Mouse (Mus musculus): Measurements from ENCODE around the gene Gfpt2.
"Not testable (repeated sequence)": the region's sequence is repeated elsewhere in the genome, so short reads cannot be mapped to it uniquely, and the experiment has no call there.

Gene Gfpt2

GRCm38 (mm10) chr11:49793131-49793530 is 847 bp upstream of the Gfpt2 start:
- peak in 1 of 2 experiments; percentile 36 for DNase-seq (ENCODE audit: low spot score in 2 of 2)

- peak in 1 of 2 experiments; percentile 34 for DNase-seq (ENCODE audit: low spot score in 2 of 2)
These were observed 565 bp downstream of the Gfpt2 start for GRCm38 (mm10) chr11:49794342-49795144.

- DNase-seq (ENCODE audit: low spot score in 2 of 2) = no peak
These were observed 5.0 kb downstream of the Gfpt2 start for GRCm38 (mm10) chr11:49798931-49799330.

GRCm38 (mm10) chr11:49801516-49801915 is 7.5 kb downstream of the Gfpt2 start:
- peak in 1 of 2 experiments; percentile 44 for DNase-seq (ENCODE audit: low spot score in 2 of 2)

- no peak for DNase-seq (ENCODE audit: low spot score in 2 of 2)
These were observed 9.8 kb downstream of the Gfpt2 start for GRCm38 (mm10) chr11:49803801-49804200.

GRCm38 (mm10) chr11:49806218-49806617 is 12.2 kb downstream of the Gfpt2 start:
- no peak for DNase-seq (ENCODE audit: low spot score in 2 of 2)

- no peak for DNase-seq (ENCODE audit: low spot score in 2 of 2)
These were observed 15.0 kb downstream of the Gfpt2 start for GRCm38 (mm10) chr11:49808946-49809345.

GRCm38 (mm10) chr11:49810696-49811095 is 16.7 kb downstream of the Gfpt2 start:
- DNase-seq (ENCODE audit: low spot score in 2 of 2) = not testable (repeated sequence)

GRCm38 (mm10) chr11:49811099-49811541 is 17.1 kb downstream of the Gfpt2 start:
- no peak for DNase-seq (ENCODE audit: low spot score in 2 of 2)

GRCm38 (mm10) chr11:49811879-49812278 is 17.9 kb downstream of the Gfpt2 start:
- no peak for DNase-seq (ENCODE audit: low spot score in 2 of 2)

GRCm38 (mm10) chr11:49818869-49819566 is 25.0 kb downstream of the Gfpt2 start:
- peak; percentile 82 to 91 for DNase-seq (ENCODE audit: low spot score in 2 of 2)

- DNase-seq (ENCODE audit: low spot score in 2 of 2) = peak; percentile 54 to 69
These were observed 25.7 kb downstream of the Gfpt2 start for GRCm38 (mm10) chr11:49819676-49820075.

GRCm38 (mm10) chr11:49820928-49821327 is 26.9 kb downstream of the Gfpt2 start:
- no peak for DNase-seq (ENCODE audit: low spot score in 2 of 2)

GRCm38 (mm10) chr11:49821546-49821945 is 27.6 kb downstream of the Gfpt2 start:
- no peak for DNase-seq (ENCODE audit: low spot score in 2 of 2)

GRCm38 (mm10) chr11:49822337-49822736 is 28.4 kb downstream of the Gfpt2 start:
- no peak for DNase-seq (ENCODE audit: low spot score in 2 of 2)

GRCm38 (mm10) chr11:49824896-49825295 is 30.9 kb downstream of the Gfpt2 start:
- DNase-seq (ENCODE audit: low spot score in 2 of 2) = peak in 1 of 2 experiments; percentile 49

GRCm38 (mm10) chr11:49827243-49827642 is 33.3 kb downstream of the Gfpt2 start:
- DNase-seq (ENCODE audit: low spot score in 2 of 2) = no peak

GRCm38 (mm10) chr11:49829176-49829745 is 35.3 kb downstream of the Gfpt2 start:
- DNase-seq (ENCODE audit: low spot score in 2 of 2) = no peak

GRCm38 (mm10) chr11:49831980-49832379 is 38.0 kb downstream of the Gfpt2 start:
- DNase-seq (ENCODE audit: low spot score in 2 of 2) = peak; percentile 43 to 54

- DNase-seq (ENCODE audit: low spot score in 2 of 2) = no peak
These were observed 39.0 kb downstream of the Gfpt2 start for GRCm38 (mm10) chr11:49832962-49833361.

GRCm38 (mm10) chr11:49834248-49834647 is 40.3 kb downstream of the Gfpt2 start:
- no peak for DNase-seq (ENCODE audit: low spot score in 2 of 2)

- DNase-seq (ENCODE audit: low spot score in 2 of 2) = no peak
These were observed 41.4 kb downstream of the Gfpt2 start for GRCm38 (mm10) chr11:49835257-49835956.
